Comparison of ENCODE assay signal across 18 mouse cellular contexts in genomic region chr3:85777356-85777755, GRCm38 (mm10). TPM values are rescaled to one million over a fixed set of nuclear protein-coding genes. Genes with fewer than 3 reads are reported as not detected.
DNase-seq lines count a peak whose midpoint lies in the region; ATAC-seq and TF ChIP-seq lines count a peak whose summit lies in the region.
"Had no signal": no experiment of that assay in that cellular context is flagged by ENCODE, and none has a peak within 500 bp of the region (broad histone marks: within the 10 kb centered on the region; RNA-seq: fewer than 3 reads in every experiment).

No protein-coding gene starts in this region.

- no peaks in the 10 kb centered on the region for H3K9me3 ChIP-seq in kidney, postnatal 0 days (replicated peaks; ENCODE audit: low read length)
- H3K9me3 ChIP-seq in limb, embryonic 14.5 days (ENCODE audit: control insufficient read depth, low read length), result no peaks in the 10 kb centered on the region
- H3K9me3 ChIP-seq: embryonic facial prominence, embryonic 13.5 days; forebrain, embryonic 13.5 days; G1E; heart, embryonic 15.5 days; hindbrain, embryonic 13.5 days had no signal

- TF ChIP-seq CTCF in kidney, adult 2 months (conservative IDR thresholded peaks at IDR 0.05; ENCODE audit: insufficient read depth, insufficient read length, low read depth, low read length), result no peak
- no peak for TF ChIP-seq CTCF in kidney, postnatal 0 days (IDR thresholded peaks at IDR 0.05; ENCODE audit: low read depth)

- 56% methylated on average over 4 of the region's 4 CpGs for WGBS in kidney, adult 2 months
- 64% methylated on average over 4 of the region's 4 CpGs for WGBS in kidney, postnatal 0 days
- 60% methylated on average over 4 of the region's 4 CpGs for WGBS in limb, embryonic 14.5 days

- H3K27me3 ChIP-seq in kidney, adult 2 months (replicated peaks; ENCODE audit: control insufficient read depth, insufficient read depth, low read length), result no peaks in the 10 kb centered on the region
- H3K27me3 ChIP-seq in kidney, postnatal 0 days (ENCODE audit: insufficient read depth, low read length), result no peaks in the 10 kb centered on the region
- no peaks in the 10 kb centered on the region for H3K27me3 ChIP-seq in limb, embryonic 14.5 days (ENCODE audit: control insufficient read depth, insufficient read depth, low read length)
- H3K27me3 ChIP-seq: embryonic facial prominence, embryonic 13.5 days; forebrain, embryonic 13.5 days; heart, embryonic 15.5 days; hindbrain, embryonic 13.5 days had no signal

- peak overlapping the region; percentile 41; the same call in 1 of the 2 replicates for H3K27ac ChIP-seq in kidney, adult 2 months (ENCODE audit: insufficient read depth, low read depth, low read length)
- H3K27ac ChIP-seq in kidney, postnatal 0 days, result peak overlapping the region; percentile 57; the same call in 1 of the 2 replicates
- H3K27ac ChIP-seq in limb, embryonic 14.5 days (replicated peaks; ENCODE audit: low read depth, low read length), result peak overlapping the region; percentile 52; the same call in 1 of the 2 replicates
- H3K27ac ChIP-seq: forebrain, embryonic 13.5 days; heart, embryonic 15.5 days; hindbrain, embryonic 13.5 days; hindbrain, postnatal 0 days had no signal

- no peak for TF ChIP-seq POLR2A in kidney, adult 2 months (IDR thresholded peaks at IDR 0.05; ENCODE audit: low read depth, low read length)
- no peak for TF ChIP-seq POLR2A in limb, embryonic 14.5 days (IDR thresholded peaks at IDR 0.05; ENCODE audit: borderline replicate concordance, extremely low read depth, insufficient read depth, insufficient read length)

- DNase-seq in kidney, adult 2 months, result no peak
- DNase-seq in kidney, postnatal 10 days, result no peak
- no peak for DNase-seq in kidney, postnatal 0 days (ENCODE audit: low spot score)
- DNase-seq in kidney, adult 9 months, result no peak
- no peak for DNase-seq in limb, embryonic 14.5 days (ENCODE audit: low spot score)
- no peak for DNase-seq in yolk sac, embryonic 10.5 days (ENCODE audit: low spot score)
- DNase-seq: cerebellum, adult 11-12 months; cerebellum, adult 9-10 months; cerebellum, postnatal 25 days; forebrain, postnatal 0 days; gastrocnemius, postnatal 14 days; heart, postnatal 14 days had no signal

- H3K4me2 ChIP-seq in kidney, postnatal 0 days (ENCODE audit: low read length), result peak overlapping the region; percentile 37; the same call in 1 of the 2 replicates
- H3K4me2 ChIP-seq in limb, embryonic 14.5 days (replicated peaks; ENCODE audit: low read depth, low read length, severe bottlenecking), result peak overlapping the region; percentile 35; the same call in 1 of the 2 replicates
- H3K4me2 ChIP-seq: forebrain, embryonic 13.5 days; heart, embryonic 15.5 days; hindbrain, embryonic 13.5 days had no signal

- no peak overlapping the region for H3K9ac ChIP-seq in kidney, postnatal 0 days (ENCODE audit: low read depth, low read length)
- no peak overlapping the region for H3K9ac ChIP-seq in limb, embryonic 14.5 days (ENCODE audit: low read depth, low read length, severe bottlenecking)
- H3K9ac ChIP-seq: embryonic facial prominence, embryonic 13.5 days; forebrain, embryonic 13.5 days; forebrain, postnatal 0 days; heart, embryonic 15.5 days; hindbrain, embryonic 13.5 days had no signal

- ATAC-seq in kidney, postnatal 0 days (replicated peaks; ENCODE audit: low FRiP score, low read depth), result no peak
- no peak for ATAC-seq in limb, embryonic 14.5 days (ENCODE audit: low FRiP score, low read depth)
- ATAC-seq: forebrain, embryonic 13.5 days; forebrain, postnatal 0 days; hindbrain, postnatal 0 days had no signal

- peaks cover 5% of the 10 kb centered on the region for H3K4me1 ChIP-seq in kidney, adult 2 months (ENCODE audit: control insufficient read depth, insufficient read depth, low read length)
- no peaks in the 10 kb centered on the region for H3K4me1 ChIP-seq in kidney, postnatal 0 days (replicated peaks; ENCODE audit: insufficient read depth, low read length)
- 0 out of 2 replicates have a peak, but pooled peaks cover 5% of the 10 kb centered on the region for H3K4me1 ChIP-seq in limb, embryonic 14.5 days (ENCODE audit: control insufficient read depth, insufficient read depth, low read length)

- no peak overlapping the region for H3K4me3 ChIP-seq in kidney, adult 2 months (ENCODE audit: insufficient read depth, low read depth, low read length)
- no peak overlapping the region for H3K4me3 ChIP-seq in kidney, postnatal 0 days (replicated peaks; ENCODE audit: low read depth, low read length)
- H3K4me3 ChIP-seq in limb, embryonic 14.5 days (replicated peaks; ENCODE audit: low read length), result no peak overlapping the region
- H3K4me3 ChIP-seq: embryonic facial prominence, embryonic 13.5 days; forebrain, embryonic 13.5 days; heart, embryonic 15.5 days; hindbrain, embryonic 13.5 days had no signal

- no peaks in the 10 kb centered on the region for H3K36me3 ChIP-seq in kidney, adult 2 months (ENCODE audit: control insufficient read depth, insufficient read depth, low read length)
- no peaks in the 10 kb centered on the region for H3K36me3 ChIP-seq in kidney, postnatal 0 days (ENCODE audit: insufficient read depth, low read length)
- H3K36me3 ChIP-seq in limb, embryonic 14.5 days (ENCODE audit: control insufficient read depth, insufficient read depth, low read length), result no peaks in the 10 kb centered on the region
- H3K36me3 ChIP-seq: embryonic facial prominence, embryonic 13.5 days; G1E; heart, embryonic 15.5 days; hindbrain, embryonic 13.5 days had no signal

RNA-seq across cellular contexts. Expression of gene Fam160a1, which starts 39.7 kb away (rescaled TPM):
- 8.5 and 10.3 TPM in 2 replicates for polyA plus RNA-seq in kidney, adult 2 months (2012; rRNA removed)
- polyA plus RNA-seq in kidney, postnatal 0 days (2015; fragmentation: Nextera tagmentation; extraction: Ambion mirVana), result 5.5 and 6.8 TPM in 2 replicates
- polyA plus RNA-seq in limb, embryonic 14.5 days (2012; rRNA removed), result 3.8 and 4.3 TPM in 2 replicates
- 6.2 and 6.9 TPM in 2 replicates for polyA plus RNA-seq in limb, embryonic 14.5 days (2014; fragmentation: Nextera tagmentation; extraction: Ambion mirVana)
- polyA plus RNA-seq: G1E had no signal
